Mouse (Mus musculus): ENCODE measurements at regions not wholly inside any gene's neighbourhood (a gene's known extent, or its start where the extent isn't known, plus 50 kb on each side); places are given as distances from the start of the nearest gene placed in this dataset.

DNA sequence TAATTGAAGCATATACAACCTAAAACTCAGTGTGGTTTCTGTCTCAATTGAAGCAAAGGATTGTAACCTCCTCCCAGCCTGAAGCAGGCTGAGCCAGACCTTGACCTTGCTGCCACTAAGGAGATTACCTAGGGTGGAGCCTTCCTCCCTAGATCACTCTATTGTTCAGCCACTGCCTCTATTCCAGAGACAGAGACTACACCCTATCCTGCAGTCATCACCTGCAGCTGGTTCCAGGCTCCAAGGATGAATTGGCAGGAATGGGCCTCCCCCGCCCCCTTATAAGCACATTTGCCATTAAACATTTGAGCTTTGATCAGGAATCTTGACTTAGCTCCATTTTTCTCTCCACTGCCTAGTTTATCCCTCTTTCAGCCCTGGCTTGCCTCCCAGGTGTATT lies 401.3 kb downstream of the Pet2 start:
- peak; percentile 75 for DNase-seq (ENCODE audit: low read depth, low spot score)

Measured in ES-CJ7 (cell line).